Mouse (Mus musculus) myocyte (in vitro differentiated cells): Measurements from ENCODE around the gene Atl3.

Experiments
- CEBPB ChIP-seq: IDR thresholded peaks from 2 replicates; pipeline ENCODE4 v1.6.1; 2011; ENCODE audit warnings: mild to moderate bottlenecking, moderate library complexity; ENCODE audit not compliant: poor library complexity, insufficient read depth, severe bottlenecking
- MAX ChIP-seq: IDR thresholded peaks from one replicate; pipeline ENCODE4 v1.6.1; 2011; ENCODE audit warnings: low read depth, mild to moderate bottlenecking, control low read depth
- MYOD1 ChIP-seq, 3 experiments: IDR thresholded peaks; one replicate each; pipeline ENCODE4 v1.6.1; 2011; ENCODE audit warnings: control low read depth in 2 of 3, low read depth in 2 of 3, mild to moderate bottlenecking in 2 of 3, moderate library complexity in 1 of 3; ENCODE audit not compliant: insufficient read length in 2 of 3, control insufficient read depth in 1 of 3
- MYOG ChIP-seq, 3 experiments: IDR thresholded peaks; one replicate each; pipeline ENCODE4 v1.6.1; 2011; ENCODE audit warnings: control low read depth in 2 of 3, low read depth in 2 of 3, mild to moderate bottlenecking in 2 of 3; ENCODE audit not compliant: insufficient read length in 2 of 3, control insufficient read depth in 1 of 3, insufficient read depth in 1 of 3
- POLR2A ChIP-seq: IDR thresholded peaks from one replicate; pipeline ENCODE4 v1.6.1; 2011; ENCODE audit warnings: low read depth, mild to moderate bottlenecking, control low read depth, moderate library complexity; ENCODE audit not compliant: insufficient read length
- REST ChIP-seq: IDR thresholded peaks from one replicate; pipeline ENCODE4 v1.6.1; 2011; ENCODE audit warnings: mild to moderate bottlenecking, control low read depth, moderate library complexity; ENCODE audit not compliant: insufficient read depth, insufficient read length
- TCF12 ChIP-seq: IDR thresholded peaks from one replicate; pipeline ENCODE4 v1.6.1; 2011; ENCODE audit warnings: mild to moderate bottlenecking, control low read depth; ENCODE audit not compliant: poor library complexity, insufficient read depth, severe bottlenecking
- TCF3 ChIP-seq: IDR thresholded peaks from one replicate; pipeline ENCODE4 v1.6.1; 2011; ENCODE audit warnings: low read depth, control low read depth; ENCODE audit not compliant: insufficient read length
- USF1 ChIP-seq: IDR thresholded peaks from one replicate; pipeline ENCODE4 v1.6.1; 2011; ENCODE audit warnings: low read depth, mild to moderate bottlenecking, control low read depth, moderate library complexity

DNA sequence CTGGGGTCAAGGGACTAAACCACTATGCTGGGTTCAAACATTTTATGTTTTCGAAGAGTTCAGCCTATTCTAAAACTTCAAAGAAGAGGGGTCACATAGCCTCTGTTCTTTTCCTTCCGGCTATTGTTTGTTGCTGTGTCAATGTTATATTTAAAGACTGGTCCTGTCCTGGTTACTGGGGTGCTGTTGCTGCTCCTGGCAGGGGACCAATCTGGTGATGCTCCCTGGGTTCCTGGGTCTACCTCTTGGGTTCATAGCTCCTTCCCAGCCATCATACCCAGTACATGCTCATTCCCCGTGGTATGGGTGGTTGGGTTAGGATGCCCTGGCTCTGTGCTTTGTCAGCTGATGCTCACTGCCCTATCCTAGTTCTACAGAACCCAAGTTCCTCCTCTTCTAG lies 83.9 kb downstream of the Atl3 start:
- TF ChIP-seq MAX (no peak), TCF3 (no peak), USF1 (no peak), POLR2A (no peak), TCF12 (no peak), MYOD1 (IDR thresholded peaks at IDR 0.05; ENCODE audit: control insufficient read depth in 1 of 3, insufficient read length in 2 of 3, low read depth in 2 of 3) (no peak), REST (no peak), CEBPB (no peak), MYOG (IDR thresholded peaks at IDR 0.05; ENCODE audit: control insufficient read depth in 1 of 3, insufficient read depth in 1 of 3, insufficient read length in 2 of 3, low read depth in 2 of 3) (no peak)
